Mouse (Mus musculus): ENCODE results near the gene Ets1.

The Ets1 gene

GRCm38 (mm10) chr9:32635627-32636385, at the start of gene Ets1:
Gene Ets1 (plus strand): TSS chr9:32636221.
- CTCF ChIA-PET = no interaction called here

GRCm38 (mm10) chr9:32589900-32590299, 46.1 kb upstream of the Ets1 start:
- CTCF ChIA-PET = interaction anchor here (0.5 to 1.1 kb wide), 5 partner anchors 9 to 350 kb away, joined by 3 to 12 read pairs (median 4); no protein-coding TSS in a partner anchor

GRCm38 (mm10) chr9:32590571-32590970, 45.5 kb upstream of the Ets1 start:
- CTCF ChIA-PET = interaction anchor here (0.5 to 1.1 kb wide), 4 partner anchors 8 to 108 kb away, joined by 3 to 12 read pairs (median 6); no protein-coding TSS in a partner anchor

- CTCF ChIA-PET = interaction anchor here (0.5 to 1.2 kb wide), 3 partner anchors 58 to 506 kb away, joined by 3 read pairs; no protein-coding TSS in a partner anchor
Measured at GRCm38 (mm10) chr9:32591732-32592582, 44.1 kb upstream of the Ets1 start.

GRCm38 (mm10) chr9:32592583-32592890, 43.5 kb upstream of the Ets1 start:
- CTCF ChIA-PET = interaction anchor here (0.5 to 1.2 kb wide), 4 partner anchors 10 to 506 kb away, joined by 3 read pairs; no protein-coding TSS in a partner anchor

GRCm38 (mm10) chr9:32593816-32594215, 42.2 kb upstream of the Ets1 start:
- CTCF ChIA-PET = interaction anchor here (0.7 kb wide), 1 partner anchor 161 kb away, joined by 6 read pairs; no protein-coding TSS in a partner anchor

GRCm38 (mm10) chr9:32594346-32594745, 41.7 kb upstream of the Ets1 start:
- CTCF ChIA-PET = interaction anchor here (0.7 to 0.8 kb wide), 2 partner anchors 49 to 160 kb away, joined by 3 to 6 read pairs; no protein-coding TSS in a partner anchor

- CTCF ChIA-PET = interaction anchor here (0.5 to 0.8 kb wide), 4 partner anchors 11 to 329 kb away, joined by 3 to 12 read pairs (median 3); no protein-coding TSS in a partner anchor
Measured at GRCm38 (mm10) chr9:32595076-32595820, 40.8 kb upstream of the Ets1 start.

GRCm38 (mm10) chr9:32596366-32596765, 39.7 kb upstream of the Ets1 start:
- CTCF ChIA-PET = interaction anchor here (0.7 to 1.1 kb wide), 2 partner anchors 9 to 16 kb away, joined by 3 to 4 read pairs; no protein-coding TSS in a partner anchor

GRCm38 (mm10) chr9:32601953-32602352, 34.1 kb upstream of the Ets1 start:
- CTCF ChIA-PET = interaction anchor here (0.5 to 0.7 kb wide), 2 partner anchors 9 to 122 kb away, joined by 3 read pairs; no protein-coding TSS in a partner anchor

- CTCF ChIA-PET = no interaction called here
Measured at GRCm38 (mm10) chr9:32603097-32603496, 32.9 kb upstream of the Ets1 start.

GRCm38 (mm10) chr9:32607218-32607617, 28.8 kb upstream of the Ets1 start:
- CTCF ChIA-PET = interaction anchor here (0.7 kb wide), 1 partner anchor 50 kb away, joined by 3 read pairs; no protein-coding TSS in a partner anchor

GRCm38 (mm10) chr9:32608831-32609610, 27.0 kb upstream of the Ets1 start:
- CTCF ChIA-PET = interaction anchor here (0.9 to 2.0 kb wide), 3 partner anchors 9 to 70 kb away, joined by 3 to 4 read pairs (median 3); no protein-coding TSS in a partner anchor

- CTCF ChIA-PET = interaction anchor here (0.6 to 2.0 kb wide), 3 partner anchors 10 to 72 kb away, joined by 3 to 4 read pairs (median 4); no protein-coding TSS in a partner anchor
Measured at GRCm38 (mm10) chr9:32610218-32610617, 25.8 kb upstream of the Ets1 start.

GRCm38 (mm10) chr9:32610631-32611030, 25.4 kb upstream of the Ets1 start:
- CTCF ChIA-PET = interaction anchor here (0.9 to 2.0 kb wide), 2 partner anchors 11 to 23 kb away, joined by 3 to 4 read pairs; no protein-coding TSS in a partner anchor

- CTCF ChIA-PET = interaction anchor here (0.6 to 0.8 kb wide), 2 partner anchors 66 to 120 kb away, joined by 3 read pairs; no protein-coding TSS in a partner anchor
Measured at GRCm38 (mm10) chr9:32611340-32611739, 24.7 kb upstream of the Ets1 start.

GRCm38 (mm10) chr9:32612426-32612825, 23.6 kb upstream of the Ets1 start:
- CTCF ChIA-PET = interaction anchor here (0.5 to 0.8 kb wide), 3 partner anchors 16 to 119 kb away, joined by 3 to 10 read pairs (median 3); no protein-coding TSS in a partner anchor

- CTCF ChIA-PET = interaction anchor here (0.5 to 0.6 kb wide), 2 partner anchors 27 to 84 kb away, joined by 3 read pairs; no protein-coding TSS in a partner anchor
Measured at GRCm38 (mm10) chr9:32612861-32613421, 23.1 kb upstream of the Ets1 start.

- CTCF ChIA-PET = interaction anchor here (0.8 to 1.2 kb wide), 2 partner anchors 30 to 38 kb away, joined by 3 to 4 read pairs; no protein-coding TSS in a partner anchor
Measured at GRCm38 (mm10) chr9:32614191-32614590, 21.8 kb upstream of the Ets1 start.

All from spleen, embryonic (tissue).